ENCODE assay signal across 8 mouse cellular contexts in the genomic region with DNA sequence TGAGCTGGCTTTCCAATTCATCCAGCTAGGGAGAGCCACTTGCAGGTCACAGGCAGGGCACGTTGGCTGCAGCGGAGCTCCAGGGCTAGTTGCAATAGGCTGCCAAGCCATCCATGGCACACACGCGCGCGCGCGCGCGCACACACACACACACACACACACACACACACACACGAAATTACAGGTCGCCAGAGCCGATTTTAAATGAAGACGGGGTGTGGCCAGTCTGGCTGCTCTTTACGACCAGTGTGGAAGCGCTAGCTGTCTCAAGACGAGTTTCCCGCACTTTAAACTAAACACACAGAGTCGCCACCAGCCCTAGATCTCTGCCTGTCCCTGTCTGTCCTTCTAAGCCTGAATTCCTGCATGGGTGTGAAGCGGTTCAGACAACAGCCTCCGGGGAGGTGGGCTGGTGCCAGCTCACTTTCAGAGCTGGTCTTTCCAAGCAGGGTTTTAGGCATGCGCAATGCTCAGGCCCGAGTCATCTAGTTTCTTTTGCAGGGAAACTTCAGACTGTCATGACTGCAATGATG. TPM values are rescaled to one million over a fixed set of nuclear protein-coding genes. Genes with fewer than 3 reads are reported as not detected.
DNase-seq lines count a peak whose midpoint lies in the region; ATAC-seq lines count a peak whose summit lies in the region.

No protein-coding gene starts in this region.

- H3K36me3 ChIP-seq in embryonic facial prominence, embryonic 14.5 days (ENCODE audit: control insufficient read depth, insufficient read depth, low read length): no peaks in the 10 kb centered on the region
- no peaks in the 10 kb centered on the region for H3K36me3 ChIP-seq in midbrain, embryonic 15.5 days (replicated peaks)

- H3K27me3 ChIP-seq in embryonic facial prominence, embryonic 14.5 days (replicated peaks; ENCODE audit: control insufficient read depth, insufficient read depth, low read length): no peaks in the 10 kb centered on the region
- H3K27me3 ChIP-seq in midbrain, embryonic 15.5 days (replicated peaks): no peaks in the 10 kb centered on the region

- no peaks in the 10 kb centered on the region for H3K4me1 ChIP-seq in embryonic facial prominence, embryonic 14.5 days (ENCODE audit: control insufficient read depth, insufficient read depth, low read length)
- peaks cover 10% of the 10 kb centered on the region; the same call in 1 of the 2 replicates for H3K4me1 ChIP-seq in midbrain, embryonic 15.5 days

- peak overlapping the region; percentile 31 for H3K4me3 ChIP-seq in embryonic facial prominence, embryonic 14.5 days (ENCODE audit: low read depth, low read length)
- H3K4me3 ChIP-seq in midbrain, embryonic 15.5 days: peak overlapping the region; percentile 45

- DNase-seq in cerebellum, adult 11-12 months: peak; percentile 26
- no peak for DNase-seq in cerebellum, adult 9-10 months
- DNase-seq in embryonic facial prominence, embryonic 14.5 days (ENCODE audit: low spot score): peak; percentile 92
- DNase-seq in heart, adult 8-10 months (ENCODE audit: low spot score): peak; percentile 83
- peak; percentile 85 to 86 for DNase-seq in kidney, adult 8-10 months
- peak; percentile 64 for DNase-seq in liver
- DNase-seq in spleen, postnatal 36 days (ENCODE audit: low spot score in 2 of 2): peak; percentile 50 to 60

- WGBS in embryonic facial prominence, embryonic 14.5 days: under 1% methylated on average over 16 of the region's 23 CpGs
- WGBS in midbrain, embryonic 15.5 days: 4% methylated on average over 23 of the region's 23 CpGs

- no peaks in the 10 kb centered on the region for H3K9me3 ChIP-seq in embryonic facial prominence, embryonic 14.5 days (ENCODE audit: control insufficient read depth, low read length)
- H3K9me3 ChIP-seq in midbrain, embryonic 15.5 days: no peaks in the 10 kb centered on the region

- H3K4me2 ChIP-seq in embryonic facial prominence, embryonic 14.5 days (ENCODE audit: low read depth, low read length): peak overlapping the region; percentile 64
- H3K4me2 ChIP-seq in midbrain, embryonic 15.5 days: peak overlapping the region; percentile 72

- peak overlapping the region; percentile 45 for H3K9ac ChIP-seq in embryonic facial prominence, embryonic 14.5 days (ENCODE audit: low read depth, low read length)
- peak overlapping the region; percentile 40 for H3K9ac ChIP-seq in midbrain, embryonic 15.5 days

- peak; percentile 89 for ATAC-seq in embryonic facial prominence, embryonic 14.5 days (ENCODE audit: low read depth)
- peak; percentile 65; the same call in 1 of the 2 replicates for ATAC-seq in midbrain, embryonic 15.5 days (replicated peaks)

- peak overlapping the region; percentile 70 for H3K27ac ChIP-seq in embryonic facial prominence, embryonic 14.5 days (replicated peaks; ENCODE audit: low read depth, low read length)
- H3K27ac ChIP-seq in midbrain, embryonic 15.5 days: peak overlapping the region; percentile 78

RNA-seq across cellular contexts. Expression of gene Ncoa3, which starts 5.4 kb away (rescaled TPM):
- 15.4 and 15.6 TPM in 2 replicates for polyA plus RNA-seq in embryonic facial prominence, embryonic 14.5 days (2014; fragmentation: Nextera tagmentation; extraction: Ambion mirVana)
- 10 to 100 TPM; 24.3 to 30.2 (median 28.7) TPM for total RNA-seq in heart, adult 8-10 months (2022)
- polyA plus RNA-seq in midbrain, embryonic 15.5 days (2015; fragmentation: Nextera tagmentation; extraction: Ambion mirVana): 16.6 and 16.7 TPM in 2 replicates
